Mouse (Mus musculus) Patski (cell line): ENCODE data around the gene Cntd1. TPM values are rescaled to one million over a fixed set of nuclear protein-coding genes. Genes with fewer than 3 reads are reported as not detected.
A peak's percentile ranks its signal among the peaks of the same experiment; 100 is the strongest.

ENCODE experiments used
- ATAC-seq: fragments of 100-300 bp; one replicate; pipeline ENCODE4 v1.8.0; 2021
- CTCF ChIA-PET: fragments of 350-600 bp; sonication (Branson Sonifier 250); formaldehyde crosslinking; loops from one replicate; lab custom pipeline; 2022; ENCODE audit warnings: inconsistent platforms; lab: Charles Lee
- POLR2A ChIA-PET: fragments of 350-600 bp; sonication (Branson Sonifier 250); formaldehyde crosslinking; loops from one replicate; lab custom pipeline; 2022; ENCODE audit warnings: antibody characterized with exemption, inconsistent platforms; lab: Charles Lee
- DNase-seq: peaks from one replicate; pipeline ENCODE4 v3.0.0-alpha.2; 2011; ENCODE audit warnings: low read depth, low spot score
- H3K27me3 ChIP-seq: fragments of 371-371 bp; one replicate; pipeline ENCODE4 v1.5.1; 2021
- CTCF ChIP-seq: fragments of 100-300 bp; IDR thresholded peaks from one replicate; pipeline ENCODE4 v1.5.1; 2021
- in situ Hi-C: fragments of 300-500 bp; cut with MboI; formaldehyde crosslinking; loops from 3 replicates; pipeline ENCODE4 v1.11.1; 2018; ENCODE audit warnings: low pct_unique_long_range_greater_than_20kb, mixed read lengths
- polyA plus RNA-seq: library from polyadenylated mRNA; unstranded; gene quantifications from one replicate; pipeline ENCODE4 v1.2.3, GENCODE M21; 2021

Gene Cntd1
- polyA plus RNA-seq, 1 experiment from 2014 or later = 1.0 TPM

GRCm38 (mm10) chr11:101302004-101302798 is 23.4 kb downstream of the Cntd1 start, which contains the start of gene Becn1:
Becn1 (minus strand) TSS chr11:101302286.
- ChIA-PET CTCF (interaction anchor here (0.6 to 3.4 kb wide), 20 partner anchors 10 to 125 kb away, joined by 3 to 33 read pairs (median 5); partner anchors contain the start of genes Cntd1, Coa3, Ramp2 and Vps25), POLR2A (interaction anchor here (0.6 to 2.4 kb wide), 5 partner anchors 42 to 67 kb away, joined by 3 to 17 read pairs (median 3); partner anchors contain the start of genes Vps25 and Wnk4)
- DNase-seq = peak; percentile 70
- peak; percentile 99 for TF ChIP-seq CTCF
- H3K27me3 ChIP-seq = peaks cover 18% of the 10 kb centered on the region
- ATAC-seq = peak; percentile 83
- in situ Hi-C loops = loop anchor here (5.0 kb wide), 2 partner anchors 50 to 85 kb away; partner anchors contain the start of gene Vps25

GRCm38 (mm10) chr11:101307744-101308143 is 28.9 kb downstream of the Cntd1 start:
- DNase-seq = no peak
- ChIA-PET CTCF (no interaction called here), POLR2A (no interaction called here)
- no peak for ATAC-seq
- no peak for TF ChIP-seq CTCF
- in situ Hi-C loops = no loop called here
- H3K27me3 ChIP-seq = peaks cover 34% of the 10 kb centered on the region

- in situ Hi-C loops = no loop called here
- peaks cover 25% of the 10 kb centered on the region for H3K27me3 ChIP-seq
- ChIA-PET CTCF (interaction anchor here (0.7 kb wide), 1 partner anchor 10 kb away, joined by 3 read pairs; no protein-coding TSS in a partner anchor), POLR2A (no interaction called here)
- ATAC-seq = no peak
- TF ChIP-seq CTCF = no peak
- no peak for DNase-seq
These were observed 32.3 kb downstream of the Cntd1 start for GRCm38 (mm10) chr11:101311083-101311482.

- CTCF ChIA-PET = interaction anchor here (0.9 to 1.6 kb wide), 2 partner anchors 10 to 111 kb away, joined by 3 to 7 read pairs; partner anchors contain the start of gene Becn1
- in situ Hi-C loops = no loop called here
- ATAC-seq = no peak
- DNase-seq = no peak
- peaks cover 16% of the 10 kb centered on the region for H3K27me3 ChIP-seq
- TF ChIP-seq CTCF = no peak
- POLR2A ChIA-PET = no interaction called here
These were observed 33.3 kb downstream of the Cntd1 start for GRCm38 (mm10) chr11:101312150-101312549.

- in situ Hi-C loops = no loop called here
- TF ChIP-seq CTCF = no peak
- ChIA-PET CTCF (interaction anchor here (1.0 to 1.2 kb wide), 2 partner anchors 12 to 74 kb away, joined by 3 to 5 read pairs; partner anchors contain the start of gene Becn1), POLR2A (interaction anchor here (0.7 kb wide), 1 partner anchor 78 kb away, joined by 6 read pairs; no protein-coding TSS in a partner anchor)
- ATAC-seq = no peak
- no peak for DNase-seq
- H3K27me3 ChIP-seq = peaks cover 6% of the 10 kb centered on the region
These were observed 35.8 kb downstream of the Cntd1 start for GRCm38 (mm10) chr11:101314567-101314966.

GRCm38 (mm10) chr11:101315082-101315650 is 36.4 kb downstream of the Cntd1 start:
- peaks cover under 1% of the 10 kb centered on the region for H3K27me3 ChIP-seq
- ATAC-seq (no peak), DNase-seq (no peak)
- ChIA-PET POLR2A (interaction anchor here (0.7 kb wide), 1 partner anchor 78 kb away, joined by 6 read pairs; no protein-coding TSS in a partner anchor), CTCF (interaction anchor here (1.0 to 1.2 kb wide), 2 partner anchors 13 to 74 kb away, joined by 3 to 5 read pairs; partner anchors contain the start of gene Becn1)
- in situ Hi-C loops = no loop called here
- TF ChIP-seq CTCF = no peak

- POLR2A ChIA-PET = interaction anchor here (0.6 to 1.2 kb wide), 2 partner anchors 9 to 196 kb away, joined by 3 read pairs; partner anchors contain the start of genes Aoc2, Retreg3 and Tubg1
These were observed 37.1 kb downstream of the Cntd1 start, which contains the start of gene Psme3 for GRCm38 (mm10) chr11:101315665-101316500. Psme3 (plus strand) TSS chr11:101316213.

GRCm38 (mm10) chr11:101316501-101316917 is 37.7 kb downstream of the Cntd1 start:
- POLR2A ChIA-PET = interaction anchor here (0.6 to 1.2 kb wide), 2 partner anchors 8 to 197 kb away, joined by 3 read pairs; partner anchors contain the start of genes Aoc2, Retreg3 and Tubg1
- CTCF ChIA-PET = interaction anchor here (1.3 kb wide), 1 partner anchor 79 kb away, joined by 3 read pairs; no protein-coding TSS in a partner anchor
- DNase-seq (no peak), ATAC-seq (peak; percentile 17)
- H3K27me3 ChIP-seq = no peaks in the 10 kb centered on the region
- TF ChIP-seq CTCF = no peak
- in situ Hi-C loops = no loop called here

More at GRCm38 (mm10) chr11:101315665-101316500, 37.1 kb downstream of the Cntd1 start, which contains the start of gene Psme3:
- TF ChIP-seq CTCF = no peak
- peak; percentile 65 for ATAC-seq
- peak; percentile 71 for DNase-seq
- CTCF ChIA-PET = interaction anchor here (1.3 kb wide), 1 partner anchor 80 kb away, joined by 3 read pairs; no protein-coding TSS in a partner anchor
- in situ Hi-C loops = no loop called here
- no peaks in the 10 kb centered on the region for H3K27me3 ChIP-seq

- no peak for ATAC-seq
These were observed 44.8 kb downstream of the Cntd1 start for GRCm38 (mm10) chr11:101323609-101324008.

More at GRCm38 (mm10) chr11:101323609-101324008, 44.8 kb downstream of the Cntd1 start:
- H3K27me3 ChIP-seq = no peaks in the 10 kb centered on the region
- ChIA-PET POLR2A (no interaction called here), CTCF (interaction anchor here (0.9 to 3.1 kb wide), 4 partner anchors 15 to 118 kb away, joined by 3 to 35 read pairs (median 4); partner anchors contain the start of gene Rpl27)
- in situ Hi-C loops = loop anchor here (5.0 kb wide), 1 partner anchor 74 kb away; no protein-coding TSS in a partner anchor
- peak; percentile 98 for TF ChIP-seq CTCF
- DNase-seq = no peak
